ENCODE assay signal across 20 mouse cellular contexts in genomic region chr16:37565117-37565516, GRCm38 (mm10). TPM values are rescaled to one million over a fixed set of nuclear protein-coding genes. Genes with fewer than 3 reads are reported as not detected.
"Had no signal": no experiment of that assay in that cellular context is flagged by ENCODE, and none has a peak within 500 bp of the region (broad histone marks: within the 10 kb centered on the region; RNA-seq: fewer than 3 reads in every experiment).

No protein-coding gene starts in this region.

- ATAC-seq: lung, postnatal 0 days; midbrain, embryonic 15.5 days had no signal

- H3K9ac ChIP-seq: limb, embryonic 15.5 days; midbrain, embryonic 15.5 days; neural tube, embryonic 12.5 days had no signal

- H3K4me1 ChIP-seq: limb, embryonic 15.5 days; neural tube, embryonic 12.5 days had no signal

- H3K36me3 ChIP-seq: limb, embryonic 15.5 days; midbrain, embryonic 15.5 days; neural tube, embryonic 12.5 days had no signal

- H3K4me2 ChIP-seq: limb, embryonic 15.5 days; midbrain, embryonic 11.5 days; midbrain, embryonic 15.5 days; neural tube, embryonic 12.5 days had no signal

- H3K4me3 ChIP-seq: limb, embryonic 15.5 days; midbrain, embryonic 15.5 days; neural tube, embryonic 12.5 days had no signal

- H3K9me3 ChIP-seq: limb, embryonic 15.5 days; midbrain, embryonic 15.5 days; neural tube, embryonic 12.5 days had no signal

- DNase-seq: kidney, adult 18-20 months; kidney, postnatal 10 days; kidney, postnatal 4 days; lung, adult 2 months; lung, postnatal 36 days; thymus, adult 18-20 months; thymus, postnatal 14 days had no signal

- H3K27ac ChIP-seq: limb, embryonic 15.5 days; midbrain, embryonic 15.5 days; neural tube, embryonic 12.5 days had no signal

- H3K27me3 ChIP-seq: limb, embryonic 15.5 days; midbrain, embryonic 15.5 days; neural tube, embryonic 12.5 days had no signal

RNA-seq across cellular contexts. Expression of gene Hgd, which starts 14.8 kb away (rescaled TPM):
- total RNA-seq: layer of hippocampus, postnatal 25 days; left cerebral cortex, adult 8-10 months; left cerebral cortex, postnatal 25 days; megakaryocyte, adult 5-6 weeks; monocyte, adult 5-6 weeks; neutrophil, adult 5-6 weeks had no signal
- polyA plus RNA-seq: limb, embryonic 11.5 days; neural tube, embryonic 12.5 days; stomach, embryonic 14.5 days had no signal
